Mouse (Mus musculus): ENCODE measurements at regions not wholly inside any gene's neighbourhood (a gene's known extent, or its start where the extent isn't known, plus 50 kb on each side); places are given as distances from the start of the nearest gene placed in this dataset.

DNA sequence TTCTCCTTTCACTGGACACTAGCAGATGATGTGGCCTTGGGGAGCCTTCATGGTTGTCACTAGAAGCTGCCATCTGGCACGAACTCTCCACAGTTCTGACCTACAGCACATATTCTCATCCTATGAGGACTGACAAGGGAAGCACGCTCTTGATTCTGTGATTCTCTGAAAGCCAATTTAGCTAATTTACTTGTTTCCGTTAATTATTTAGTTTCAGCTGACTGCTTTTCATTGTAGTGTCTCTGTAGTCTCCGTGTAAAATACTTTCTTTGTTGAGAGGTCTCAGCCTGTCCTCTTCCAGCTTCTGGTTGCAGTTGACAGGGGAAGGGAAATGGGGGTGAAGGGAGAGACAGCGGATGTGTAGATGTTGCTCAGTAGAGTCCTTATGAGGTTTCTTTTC is 102.9 kb upstream of the Sp4 start:
- H3K9ac ChIP-seq (ENCODE audit: low read length) = no peak overlapping the region
- H3K36me3 ChIP-seq (ENCODE audit: control insufficient read depth, insufficient read depth, low read length) = no peaks in the 10 kb centered on the region
- no peak overlapping the region for H3K27ac ChIP-seq (replicated peaks in 1 of 2; ENCODE audit: control insufficient read depth in 1 of 2, insufficient read depth in 1 of 2, low read depth in 2 of 2, low read length in 2 of 2)
- no peaks in the 10 kb centered on the region for H3K9me3 ChIP-seq (ENCODE audit: control insufficient read depth, low read length)
- H3K4me2 ChIP-seq (ENCODE audit: low read length) = no peak overlapping the region
- H3K27me3 ChIP-seq (ENCODE audit: control insufficient read depth, insufficient read depth, low read length) = no peaks in the 10 kb centered on the region
- 74% methylated on average over 5 of the region's 5 CpGs for WGBS
- peaks cover 0 to 4% of the 10 kb centered on the region in 2 experiments; a peak in 1 of 4 replicates for H3K4me1 ChIP-seq (ENCODE audit: control insufficient read depth in 2 of 2, insufficient read depth in 2 of 2, low read length in 2 of 2)
- H3K4me3 ChIP-seq (ENCODE audit: control insufficient read depth in 1 of 2, insufficient read depth in 1 of 2, low read depth in 1 of 2, low read length in 2 of 2) = no peak overlapping the region
- ATAC-seq (ENCODE audit: insufficient number of reproducible peaks, insufficient read depth, low FRiP score, low read depth) = no peak

DNA sequence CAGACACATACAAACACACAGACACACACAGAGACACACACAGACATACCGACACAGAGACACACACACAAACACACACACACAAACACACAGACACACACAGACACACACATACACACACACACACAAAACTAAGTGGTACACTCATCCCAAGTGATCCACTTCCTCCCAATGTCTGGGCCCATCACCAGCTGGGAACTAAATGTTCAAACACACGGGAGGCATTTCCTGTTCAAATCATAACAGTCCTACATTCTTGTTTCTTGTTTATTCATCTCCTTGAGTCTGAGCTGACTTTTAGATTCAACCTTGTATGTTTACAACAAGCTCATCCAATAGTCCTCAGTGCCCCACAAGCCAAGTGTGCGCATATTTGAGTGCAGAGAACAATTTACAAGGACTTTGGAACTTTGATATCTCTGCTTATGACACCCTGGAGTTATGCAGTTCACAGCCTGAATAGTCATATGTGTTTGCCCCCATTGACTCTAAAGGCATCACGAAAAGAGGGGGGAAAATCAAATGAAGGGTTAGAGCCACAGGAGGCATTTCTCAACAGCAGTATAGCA is 102.4 kb upstream of the Sp4 start:
- Histone ChIP-seq H3K4me3 (ENCODE audit: control insufficient read depth in 1 of 2, insufficient read depth in 1 of 2, low read depth in 1 of 2, low read length in 2 of 2) (no peak overlapping the region), H3K27me3 (ENCODE audit: control insufficient read depth, insufficient read depth, low read length) (no peaks in the 10 kb centered on the region), H3K4me2 (ENCODE audit: low read length) (no peak overlapping the region), H3K4me1 (ENCODE audit: control insufficient read depth in 2 of 2, insufficient read depth in 2 of 2, low read length in 2 of 2) (peaks cover 0 to 4% of the 10 kb centered on the region in 2 experiments; a peak in 1 of 4 replicates), H3K9ac (ENCODE audit: low read length) (no peak overlapping the region), H3K36me3 (ENCODE audit: control insufficient read depth, insufficient read depth, low read length) (no peaks in the 10 kb centered on the region), H3K9me3 (ENCODE audit: control insufficient read depth, low read length) (no peaks in the 10 kb centered on the region), H3K27ac (replicated peaks in 1 of 2; ENCODE audit: control insufficient read depth in 1 of 2, insufficient read depth in 1 of 2, low read depth in 2 of 2, low read length in 2 of 2) (no peak overlapping the region)
- WGBS = 74% methylated on average over 4 of the region's 4 CpGs
- ATAC-seq (ENCODE audit: insufficient number of reproducible peaks, insufficient read depth, low FRiP score, low read depth) = no peak

DNA sequence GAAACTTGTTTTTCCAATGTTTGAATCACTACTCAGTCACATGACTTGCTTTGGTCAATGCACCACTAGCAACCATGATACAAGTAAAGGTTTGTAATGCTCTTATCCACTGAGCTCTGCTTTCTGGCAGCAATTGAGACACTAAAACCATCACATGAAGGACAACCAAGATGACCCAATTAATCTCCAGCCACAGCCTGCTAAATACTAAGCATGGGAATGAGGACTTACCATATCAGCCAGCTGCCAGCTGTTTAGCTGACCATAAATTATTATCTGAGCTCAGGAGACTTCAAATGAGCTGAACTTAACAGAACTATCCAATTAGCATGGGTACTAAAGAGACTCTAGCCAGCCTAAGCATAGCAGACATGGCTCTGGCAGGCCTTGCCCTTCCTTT is 100.1 kb upstream of the Sp4 start:
- Histone ChIP-seq H3K27ac (replicated peaks in 1 of 2; ENCODE audit: control insufficient read depth in 1 of 2, insufficient read depth in 1 of 2, low read depth in 2 of 2, low read length in 2 of 2) (no peak overlapping the region), H3K4me2 (ENCODE audit: low read length) (no peak overlapping the region), H3K9ac (ENCODE audit: low read length) (no peak overlapping the region), H3K9me3 (ENCODE audit: control insufficient read depth, low read length) (no peaks in the 10 kb centered on the region), H3K27me3 (ENCODE audit: control insufficient read depth, insufficient read depth, low read length) (no peaks in the 10 kb centered on the region), H3K4me3 (ENCODE audit: control insufficient read depth in 1 of 2, insufficient read depth in 1 of 2, low read depth in 1 of 2, low read length in 2 of 2) (no peak overlapping the region), H3K36me3 (ENCODE audit: control insufficient read depth, insufficient read depth, low read length) (no peaks in the 10 kb centered on the region), H3K4me1 (ENCODE audit: control insufficient read depth in 2 of 2, insufficient read depth in 2 of 2, low read length in 2 of 2) (no peaks in the 10 kb centered on the region)
- no peak for ATAC-seq (ENCODE audit: insufficient number of reproducible peaks, insufficient read depth, low FRiP score, low read depth)

DNA sequence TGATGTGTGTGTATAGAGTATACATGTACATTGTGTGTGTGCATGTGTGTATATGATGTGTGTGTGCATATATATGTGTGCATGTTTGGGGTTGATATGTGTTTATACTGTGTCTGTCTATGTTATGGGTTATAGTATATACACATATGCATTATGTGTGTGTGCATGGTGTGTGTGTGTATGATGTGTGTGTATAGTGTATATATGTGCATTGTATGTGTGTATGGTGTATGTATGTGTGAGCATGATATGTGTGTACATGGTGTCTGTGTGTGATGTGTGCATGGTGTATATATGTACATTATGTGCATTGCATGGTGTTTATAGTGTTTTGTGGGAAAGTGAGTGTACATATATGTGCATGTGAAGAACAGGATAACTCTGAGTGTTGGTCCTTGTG is 90.4 kb upstream of the Sp4 start:
- Histone ChIP-seq H3K9ac (ENCODE audit: low read length) (no peak overlapping the region), H3K4me1 (ENCODE audit: control insufficient read depth in 2 of 2, insufficient read depth in 2 of 2, low read length in 2 of 2) (no peaks in the 10 kb centered on the region), H3K4me2 (ENCODE audit: low read length) (no peak overlapping the region), H3K4me3 (ENCODE audit: control insufficient read depth in 1 of 2, insufficient read depth in 1 of 2, low read depth in 1 of 2, low read length in 2 of 2) (no peak overlapping the region), H3K9me3 (ENCODE audit: control insufficient read depth, low read length) (no peaks in the 10 kb centered on the region), H3K36me3 (ENCODE audit: control insufficient read depth, insufficient read depth, low read length) (no peaks in the 10 kb centered on the region), H3K27ac (replicated peaks in 1 of 2; ENCODE audit: control insufficient read depth in 1 of 2, insufficient read depth in 1 of 2, low read depth in 2 of 2, low read length in 2 of 2) (no peak overlapping the region), H3K27me3 (ENCODE audit: control insufficient read depth, insufficient read depth, low read length) (no peaks in the 10 kb centered on the region)
- ATAC-seq (ENCODE audit: insufficient number of reproducible peaks, insufficient read depth, low FRiP score, low read depth) = no peak

DNA sequence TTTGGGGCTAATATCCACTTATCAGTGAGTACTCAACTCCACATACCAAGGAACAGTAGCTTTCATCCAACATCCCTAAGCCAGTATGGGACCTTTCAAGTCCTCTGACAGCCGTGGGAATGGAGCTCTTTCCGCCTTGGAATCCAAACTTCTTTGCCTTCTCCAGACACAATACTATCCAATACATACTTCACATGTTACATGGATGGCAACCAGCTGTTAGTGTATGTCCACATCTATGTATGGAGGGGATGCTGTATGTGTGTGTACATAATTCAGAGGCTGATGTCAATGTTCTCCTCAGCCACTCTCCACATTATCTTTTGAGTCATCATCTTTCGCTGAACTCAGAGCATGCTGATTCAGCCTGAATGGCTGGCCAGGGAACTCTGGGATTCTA is 79.8 kb upstream of the Sp4 start:
- no peaks in the 10 kb centered on the region for H3K27me3 ChIP-seq (ENCODE audit: control insufficient read depth, insufficient read depth, low read length)
- no peak overlapping the region for H3K4me3 ChIP-seq (ENCODE audit: control insufficient read depth in 1 of 2, insufficient read depth in 1 of 2, low read depth in 1 of 2, low read length in 2 of 2)
- H3K9ac ChIP-seq (ENCODE audit: low read length) = no peak overlapping the region
- H3K27ac ChIP-seq (replicated peaks in 1 of 2; ENCODE audit: control insufficient read depth in 1 of 2, insufficient read depth in 1 of 2, low read depth in 2 of 2, low read length in 2 of 2) = no peak overlapping the region
- no peak overlapping the region for H3K4me2 ChIP-seq (ENCODE audit: low read length)
- no peaks in the 10 kb centered on the region for H3K36me3 ChIP-seq (ENCODE audit: control insufficient read depth, insufficient read depth, low read length)
- WGBS = 79% methylated on average over 3 of the region's 3 CpGs
- no peak for ATAC-seq (ENCODE audit: insufficient number of reproducible peaks, insufficient read depth, low FRiP score, low read depth)
- H3K9me3 ChIP-seq (ENCODE audit: control insufficient read depth, low read length) = no peaks in the 10 kb centered on the region
- H3K4me1 ChIP-seq (ENCODE audit: control insufficient read depth in 2 of 2, insufficient read depth in 2 of 2, low read length in 2 of 2) = no peaks in the 10 kb centered on the region

DNA sequence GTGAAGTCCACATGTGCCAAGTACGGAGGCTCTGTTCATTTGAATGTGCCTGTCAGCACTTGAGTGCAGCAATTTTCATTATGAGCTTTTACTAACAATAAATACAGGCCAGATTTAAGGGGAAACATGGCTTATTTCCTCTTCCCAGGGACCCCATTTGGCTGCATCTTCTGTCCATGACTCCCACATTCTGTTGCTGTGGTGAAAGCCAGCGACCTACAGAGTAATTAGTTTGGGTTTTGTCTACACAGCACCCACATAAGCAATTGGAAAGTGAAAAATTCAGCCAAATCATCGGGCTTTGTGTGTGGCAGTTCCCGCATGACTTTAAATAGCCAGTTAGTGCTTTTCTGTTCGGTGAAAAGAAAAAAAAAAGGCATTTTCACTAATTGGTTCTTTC is 76.7 kb upstream of the Sp4 start:
- Histone ChIP-seq H3K4me2 (ENCODE audit: low read length) (no peak overlapping the region), H3K9ac (ENCODE audit: low read length) (no peak overlapping the region), H3K27me3 (ENCODE audit: control insufficient read depth, insufficient read depth, low read length) (no peaks in the 10 kb centered on the region), H3K4me3 (ENCODE audit: control insufficient read depth in 1 of 2, insufficient read depth in 1 of 2, low read depth in 1 of 2, low read length in 2 of 2) (no peak overlapping the region), H3K9me3 (ENCODE audit: control insufficient read depth, low read length) (no peaks in the 10 kb centered on the region), H3K36me3 (ENCODE audit: control insufficient read depth, insufficient read depth, low read length) (no peaks in the 10 kb centered on the region), H3K27ac (replicated peaks in 1 of 2; ENCODE audit: control insufficient read depth in 1 of 2, insufficient read depth in 1 of 2, low read depth in 2 of 2, low read length in 2 of 2) (no peak overlapping the region), H3K4me1 (ENCODE audit: control insufficient read depth in 2 of 2, insufficient read depth in 2 of 2, low read length in 2 of 2) (no peaks in the 10 kb centered on the region)
- 75% methylated on average over 5 of the region's 5 CpGs for WGBS
- no peak for ATAC-seq (ENCODE audit: insufficient number of reproducible peaks, insufficient read depth, low FRiP score, low read depth)

DNA sequence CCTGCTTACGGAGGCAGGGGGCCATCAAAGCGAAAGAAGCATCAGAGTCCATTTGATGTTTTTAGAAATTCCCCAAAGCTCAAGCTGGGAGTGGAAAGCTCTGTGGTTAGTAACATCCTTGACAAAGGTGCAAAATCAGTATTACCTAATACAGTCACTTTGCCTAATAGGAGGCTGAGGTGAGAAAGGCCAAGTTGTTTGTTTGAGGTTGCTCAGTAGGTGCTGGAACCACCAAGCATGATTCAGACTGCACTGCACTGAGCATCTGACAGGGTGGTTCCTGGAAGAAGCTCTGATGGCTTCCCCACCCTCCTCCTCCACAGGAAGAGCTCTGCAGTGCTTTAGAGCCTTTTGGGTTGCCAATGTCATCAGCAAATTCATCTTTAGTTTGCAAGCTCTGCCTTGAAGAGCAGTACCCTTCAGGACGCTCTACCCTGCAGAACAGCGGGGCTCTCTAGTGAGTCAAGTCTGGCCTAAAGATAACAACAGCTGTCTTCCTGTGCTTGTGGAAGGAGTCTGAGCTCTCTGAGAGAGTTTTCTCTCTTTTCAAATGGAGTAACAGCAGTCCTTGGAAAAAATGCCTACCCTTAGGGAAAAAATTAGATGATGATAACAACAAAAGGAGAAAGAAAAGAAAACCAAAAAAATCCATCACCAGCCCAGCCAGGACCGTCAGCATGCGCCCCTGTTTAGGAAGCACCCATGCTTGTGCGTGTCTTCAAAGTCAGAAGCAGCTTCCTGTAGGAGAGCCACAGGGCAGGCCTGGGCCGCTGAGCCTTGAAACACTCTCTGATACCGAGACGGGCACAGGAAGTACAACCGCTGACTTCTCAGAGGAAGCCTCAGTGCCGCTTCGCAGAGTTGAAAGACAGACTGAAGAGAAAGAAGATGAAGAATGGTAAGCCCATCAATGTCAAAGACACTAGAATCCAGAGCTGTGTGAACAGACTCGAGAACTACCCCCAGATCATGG is 75.6 kb upstream of the Sp4 start:
- Histone ChIP-seq H3K9me3 (ENCODE audit: control insufficient read depth, low read length) (no peaks in the 10 kb centered on the region), H3K4me1 (ENCODE audit: control insufficient read depth in 2 of 2, insufficient read depth in 2 of 2, low read length in 2 of 2) (no peaks in the 10 kb centered on the region), H3K9ac (ENCODE audit: low read length) (no peak overlapping the region), H3K4me3 (ENCODE audit: control insufficient read depth in 1 of 2, insufficient read depth in 1 of 2, low read depth in 1 of 2, low read length in 2 of 2) (no peak overlapping the region), H3K27ac (replicated peaks in 1 of 2; ENCODE audit: control insufficient read depth in 1 of 2, insufficient read depth in 1 of 2, low read depth in 2 of 2, low read length in 2 of 2) (no peak overlapping the region), H3K4me2 (ENCODE audit: low read length) (no peak overlapping the region), H3K27me3 (ENCODE audit: control insufficient read depth, insufficient read depth, low read length) (no peaks in the 10 kb centered on the region), H3K36me3 (ENCODE audit: control insufficient read depth, insufficient read depth, low read length) (no peaks in the 10 kb centered on the region)
- no peak for ATAC-seq (ENCODE audit: insufficient number of reproducible peaks, insufficient read depth, low FRiP score, low read depth)
- WGBS = 50% methylated on average over 14 of the region's 14 CpGs
